Mouse (Mus musculus) heart, embryonic 11.5 days (tissue): ENCODE measurements around the gene Kcnk12. TPM values are rescaled to one million over a fixed set of nuclear protein-coding genes. Genes with fewer than 3 reads are reported as not detected.

Experiments used
- ATAC-seq: fragments of 200-750 bp; cut with Nextera tagmentation; replicated peaks from 2 replicates; pipeline ENCODE4 v1.8.0; 2017; ENCODE audit warnings: moderate library complexity; ENCODE audit not compliant: insufficient number of reproducible peaks, low FRiP score, low TSS enrichment
- H3K27ac ChIP-seq: fragments of 300-500 bp; sonication (generic); 2 replicates; pipeline ENCODE4 v1.5.1; 2014; ENCODE audit warnings: mild to moderate bottlenecking, low read depth, low read length
- H3K27me3 ChIP-seq: fragments of 300-500 bp; sonication (generic); 2 replicates; pipeline ENCODE4 v1.6.1; 2014; ENCODE audit warnings: mild to moderate bottlenecking, low read length, mixed read lengths; ENCODE audit not compliant: control insufficient read depth, insufficient read depth
- H3K36me3 ChIP-seq: fragments of 300-500 bp; sonication (generic); 2 replicates; pipeline ENCODE4 v1.6.1; 2014; ENCODE audit warnings: mild to moderate bottlenecking, low read length, moderate library complexity, mixed read lengths; ENCODE audit not compliant: control insufficient read depth, insufficient read depth
- H3K4me1 ChIP-seq: fragments of 300-500 bp; sonication (generic); 2 replicates; pipeline ENCODE4 v1.6.1; 2014; ENCODE audit warnings: low read length; ENCODE audit not compliant: control insufficient read depth, insufficient read depth
- H3K4me2 ChIP-seq: fragments of 300-500 bp; sonication (generic); 2 replicates; pipeline ENCODE4 v1.6.1; 2014; ENCODE audit warnings: mild to moderate bottlenecking, moderate library complexity
- H3K4me3 ChIP-seq: fragments of 300-500 bp; sonication (generic); 2 replicates; pipeline ENCODE4 v1.5.1; 2014; ENCODE audit warnings: low read depth, low read length
- H3K9ac ChIP-seq: fragments of 300-500 bp; sonication (generic); 2 replicates; pipeline ENCODE4 v1.6.1; 2014; ENCODE audit warnings: mild to moderate bottlenecking, low read depth, low read length, moderate library complexity
- H3K9me3 ChIP-seq: fragments of 300-500 bp; sonication (generic); replicated peaks from 2 replicates; pipeline ENCODE4 v1.6.1; 2016; ENCODE audit warnings: low read length; ENCODE audit not compliant: control insufficient read depth
- WGBS: fragments of 180-500 bp; shearing (Covaris S2); extraction: QIAGEN DNeasy Blood & Tissue Kit; methylation state at CpG from one replicate; pipeline ENCODE4 v1.1.7; 2014; ENCODE audit not compliant: insufficient replicate concordance; 5-methylcytosine and 5-hydroxymethylcytosine counted together
- polyA plus RNA-seq: library from polyadenylated mRNA; unstranded; fragments of >200 nt; fragmentation: Nextera tagmentation; extraction: Ambion mirVana; gene quantifications from 2 replicates; pipeline ENCODE4 v1.2.1, GENCODE M21; 2014

The Kcnk12 gene
- polyA plus RNA-seq, 1 experiment from 2014 or later = 0.23 TPM

- Histone ChIP-seq H3K4me2 (peak overlapping the region; percentile 98), H3K4me3 (peak overlapping the region; percentile 66), H3K9me3 (no peaks in the 10 kb centered on the region), H3K27me3 (peaks cover 50% of the 10 kb centered on the region), H3K9ac (peak overlapping the region; percentile 34; the same call in 1 of the 2 replicates), H3K36me3 (no peaks in the 10 kb centered on the region), H3K4me1 (0 out of 2 replicates have a peak, but pooled peaks cover 6% of the 10 kb centered on the region), H3K27ac (no peak overlapping the region)
- WGBS = 2% methylated on average over 100 of the region's 101 CpGs
- ATAC-seq = peak; percentile 61
Measured at GRCm38 (mm10) chr17:87745926-87746888, 51.6 kb downstream of the Kcnk12 start.

GRCm38 (mm10) chr17:87744985-87745925, 52.5 kb downstream of the Kcnk12 start:
- ATAC-seq = no peak

GRCm38 (mm10) chr17:87739835-87740234, 58.0 kb downstream of the Kcnk12 start:
- no peak for ATAC-seq
- Histone ChIP-seq H3K4me2 (no peak overlapping the region), H3K9me3 (no peaks in the 10 kb centered on the region), H3K27ac (no peak overlapping the region), H3K36me3 (no peaks in the 10 kb centered on the region), H3K9ac (no peak overlapping the region), H3K4me1 (no peaks in the 10 kb centered on the region), H3K27me3 (peaks cover 18% of the 10 kb centered on the region), H3K4me3 (no peak overlapping the region)
- WGBS = 24% methylated on average over 1 of the region's 1 CpGs

More at GRCm38 (mm10) chr17:87744985-87745925, 52.5 kb downstream of the Kcnk12 start:
- Histone ChIP-seq H3K27me3 (peaks cover 50% of the 10 kb centered on the region), H3K9me3 (no peaks in the 10 kb centered on the region), H3K4me2 (peak overlapping the region; percentile 98), H3K4me1 (0 out of 2 replicates have a peak, but pooled peaks cover 6% of the 10 kb centered on the region), H3K4me3 (peak overlapping the region; percentile 66), H3K27ac (no peak overlapping the region), H3K36me3 (no peaks in the 10 kb centered on the region), H3K9ac (peak overlapping the region; percentile 34; the same call in 1 of the 2 replicates)
- WGBS = 11% methylated on average over 32 of the region's 32 CpGs

- Histone ChIP-seq H3K9ac (no peak overlapping the region), H3K4me1 (no peaks in the 10 kb centered on the region), H3K9me3 (no peaks in the 10 kb centered on the region), H3K4me2 (no peak overlapping the region), H3K4me3 (no peak overlapping the region), H3K27me3 (no peaks in the 10 kb centered on the region), H3K27ac (no peak overlapping the region), H3K36me3 (no peaks in the 10 kb centered on the region)
- no peak for ATAC-seq
- WGBS = 67% methylated on average over 3 of the region's 3 CpGs
Measured at GRCm38 (mm10) chr17:87737144-87737543, 60.6 kb downstream of the Kcnk12 start.

GRCm38 (mm10) chr17:87734471-87734870, 63.3 kb downstream of the Kcnk12 start:
- no peak for ATAC-seq
- H3K36me3 ChIP-seq = no peaks in the 10 kb centered on the region
- no peak overlapping the region for H3K4me3 ChIP-seq
- no peaks in the 10 kb centered on the region for H3K9me3 ChIP-seq
- no peak overlapping the region for H3K9ac ChIP-seq
- H3K27ac ChIP-seq = no peak overlapping the region
- H3K4me2 ChIP-seq = no peak overlapping the region
- H3K4me1 ChIP-seq = no peaks in the 10 kb centered on the region
- 80% methylated on average over 8 of the region's 8 CpGs for WGBS
- H3K27me3 ChIP-seq = no peaks in the 10 kb centered on the region

GRCm38 (mm10) chr17:87731962-87732361, 65.8 kb downstream of the Kcnk12 start:
- Histone ChIP-seq H3K9ac (no peak overlapping the region), H3K9me3 (no peaks in the 10 kb centered on the region), H3K4me2 (no peak overlapping the region), H3K27ac (no peak overlapping the region), H3K36me3 (no peaks in the 10 kb centered on the region), H3K4me1 (no peaks in the 10 kb centered on the region), H3K4me3 (no peak overlapping the region), H3K27me3 (no peaks in the 10 kb centered on the region)
- 74% methylated on average over 4 of the region's 4 CpGs for WGBS
- no peak for ATAC-seq

GRCm38 (mm10) chr17:87726489-87727356, 71.1 kb downstream of the Kcnk12 start:
- no peak for ATAC-seq
- H3K36me3 ChIP-seq = peaks cover 5% of the 10 kb centered on the region
- 91% methylated on average over 12 of the region's 12 CpGs for WGBS

More at GRCm38 (mm10) chr17:87726489-87727356, 71.1 kb downstream of the Kcnk12 start:
- Histone ChIP-seq H3K4me1 (no peaks in the 10 kb centered on the region), H3K27ac (no peak overlapping the region), H3K9ac (no peak overlapping the region), H3K9me3 (no peaks in the 10 kb centered on the region), H3K4me2 (no peak overlapping the region), H3K27me3 (no peaks in the 10 kb centered on the region), H3K4me3 (no peak overlapping the region)
